Mouse (Mus musculus) cortical plate, adult 2 months (tissue): ENCODE data around the gene Togaram2. TPM values are rescaled to one million over a fixed set of nuclear protein-coding genes. Genes with fewer than 3 reads are reported as not detected.
"Not testable (repeated sequence)": the region's sequence is repeated elsewhere in the genome, so short reads cannot be mapped to it uniquely, and the experiment has no call there.

Experiments
- H3K27ac ChIP-seq: fragments of 200-500 bp; 2 replicates; pipeline ENCODE4 v1.5.1; 2012; ENCODE audit warnings: low read length, control low read depth, inconsistent platforms; ENCODE audit not compliant: insufficient read depth
- H3K4me1 ChIP-seq: fragments of 200-500 bp; 2 replicates; pipeline ENCODE4 v1.6.1; 2011; ENCODE audit warnings: low read length; ENCODE audit not compliant: control insufficient read depth, insufficient read depth
- H3K4me3 ChIP-seq: fragments of 200-500 bp; 2 replicates; pipeline ENCODE4 v1.5.1; 2011; ENCODE audit warnings: mild to moderate bottlenecking, low read length, control low read depth; ENCODE audit not compliant: insufficient read depth
- CTCF ChIP-seq: fragments of 200-500 bp; IDR thresholded peaks from 2 replicates; pipeline ENCODE4 v1.5.1; 2011; ENCODE audit warnings: mild to moderate bottlenecking, control low read depth, low read length; ENCODE audit not compliant: insufficient read depth; ENCODE audit errors: extremely low read depth
- POLR2A ChIP-seq: fragments of 200-500 bp; IDR thresholded peaks from 2 replicates; pipeline ENCODE4 v1.6.1; 2011; ENCODE audit warnings: mild to moderate bottlenecking, low read length, control low read depth; ENCODE audit not compliant: insufficient read depth; ENCODE audit errors: extremely low read depth
- polyA plus RNA-seq: library from polyadenylated mRNA; depleted of rRNA; stranded (reverse); fragments of >200 nt; gene quantifications from 2 replicates; pipeline ENCODE4 v1.2.3, GENCODE M21; 2012; rRNA removed

Gene Togaram2
- polyA plus RNA-seq, 1 experiment = 1.7 TPM

DNA sequence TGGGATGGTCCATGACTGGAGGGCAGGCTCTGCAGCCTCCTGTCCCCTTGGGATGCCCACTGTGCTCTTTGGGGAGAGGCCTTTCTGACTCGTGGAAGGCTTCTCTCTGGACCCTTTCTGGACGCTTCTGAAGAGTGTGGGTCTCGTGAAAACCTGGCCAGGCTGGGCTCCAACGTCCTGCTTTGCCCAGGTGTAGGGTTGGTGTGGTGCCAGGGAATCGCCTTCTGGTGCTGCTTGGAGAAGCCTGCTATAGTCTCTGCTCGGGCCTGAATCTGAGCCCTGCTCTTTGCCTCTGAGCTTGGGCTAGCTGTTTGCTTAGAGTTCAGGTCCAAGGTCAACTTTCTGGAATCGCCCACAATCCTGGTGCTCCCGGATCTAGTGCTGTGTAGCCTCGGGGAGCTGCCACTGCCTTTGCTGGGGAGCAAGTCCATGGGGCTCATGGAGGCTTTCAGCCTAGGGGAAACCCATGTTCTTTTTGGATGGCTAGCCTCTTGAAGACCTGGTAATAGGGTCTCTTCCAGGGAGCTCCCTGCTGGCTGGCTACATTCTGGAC, 76.6 kb downstream of the Togaram2 start:
- TF ChIP-seq POLR2A (no peak), CTCF (no peak)
- Histone ChIP-seq H3K4me1 (no peaks in the 10 kb centered on the region), H3K4me3 (no peak overlapping the region), H3K27ac (no peak overlapping the region)

DNA sequence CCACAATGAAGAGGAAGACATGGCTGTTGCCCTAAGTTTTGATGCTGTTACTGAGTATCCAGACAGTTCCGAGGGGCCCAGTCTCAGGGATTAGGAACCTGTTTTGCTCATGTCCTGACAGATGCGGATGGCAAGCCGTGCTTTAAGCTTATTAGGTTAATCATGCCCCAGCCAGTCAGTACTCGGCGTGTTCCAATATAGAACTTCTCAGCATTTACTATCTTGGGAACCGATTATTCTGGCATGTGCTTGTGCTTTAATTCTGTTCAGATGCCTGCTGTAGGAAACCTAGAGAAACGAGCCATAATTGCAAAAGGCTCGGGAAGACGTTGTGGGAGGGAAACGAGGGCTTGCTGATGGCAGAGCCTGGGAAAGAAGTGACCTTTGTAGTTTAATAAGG, 79.8 kb downstream of the Togaram2 start, which contains the start of gene Pcare:
Pcare (minus strand) TSS at position 64 of the 400 bp plus-strand sequence.
- no peak for TF ChIP-seq POLR2A
- TF ChIP-seq CTCF = no peak
- H3K4me1 ChIP-seq = no peaks in the 10 kb centered on the region
- no peak within 1 kb of the TSS for H3K4me3 ChIP-seq
- no peak within 1 kb of the TSS for H3K27ac ChIP-seq

DNA sequence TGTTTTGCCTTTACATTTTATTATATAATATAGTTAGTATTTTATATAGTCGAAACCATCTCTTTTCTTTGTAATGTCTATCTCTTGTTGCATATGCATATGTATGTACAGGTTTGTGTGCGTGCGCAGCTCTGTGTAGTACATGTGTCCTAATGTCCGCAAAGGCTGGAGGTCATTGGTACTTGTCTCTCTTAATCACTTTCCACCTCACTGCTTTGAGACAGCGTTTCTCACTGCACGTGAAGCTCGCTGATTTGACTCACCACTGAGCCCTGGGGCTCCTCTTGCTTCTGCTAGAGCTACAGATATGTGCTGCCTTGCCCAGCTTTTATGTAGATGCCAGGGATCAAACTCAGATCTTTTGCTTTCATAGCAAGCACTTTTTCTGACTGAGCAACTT, 87.5 kb downstream of the Togaram2 start:
- Histone ChIP-seq H3K27ac (no peak overlapping the region), H3K4me3 (no peak overlapping the region), H3K4me1 (no peaks in the 10 kb centered on the region)
- TF ChIP-seq CTCF (no peak), POLR2A (no peak)

DNA sequence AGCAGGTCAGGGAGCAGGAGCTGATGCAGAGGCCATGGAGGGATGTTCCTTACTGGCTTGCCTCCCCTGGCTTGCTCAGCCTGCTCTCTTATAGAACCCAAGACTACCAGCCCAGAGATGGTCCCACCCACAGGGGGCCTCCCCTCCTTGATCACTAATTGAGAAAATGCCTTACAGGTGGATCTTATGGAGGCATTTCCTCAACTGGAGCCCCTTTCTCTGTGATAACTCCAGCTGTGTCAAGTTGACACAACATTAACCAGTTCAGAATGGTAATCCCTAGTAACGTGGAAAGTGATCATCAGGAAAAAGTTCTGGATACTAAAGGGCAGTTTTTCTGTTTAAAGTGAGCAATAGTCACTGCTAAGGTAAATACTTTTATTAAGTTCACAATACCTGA, 95.1 kb downstream of the Togaram2 start, which contains the start of gene Clip4:
Clip4 (plus strand) TSS at position 301 of the 400 bp plus-strand sequence.
- not testable (repeated sequence) for H3K4me1 ChIP-seq, H3K4me3 ChIP-seq, H3K27ac ChIP-seq

DNA sequence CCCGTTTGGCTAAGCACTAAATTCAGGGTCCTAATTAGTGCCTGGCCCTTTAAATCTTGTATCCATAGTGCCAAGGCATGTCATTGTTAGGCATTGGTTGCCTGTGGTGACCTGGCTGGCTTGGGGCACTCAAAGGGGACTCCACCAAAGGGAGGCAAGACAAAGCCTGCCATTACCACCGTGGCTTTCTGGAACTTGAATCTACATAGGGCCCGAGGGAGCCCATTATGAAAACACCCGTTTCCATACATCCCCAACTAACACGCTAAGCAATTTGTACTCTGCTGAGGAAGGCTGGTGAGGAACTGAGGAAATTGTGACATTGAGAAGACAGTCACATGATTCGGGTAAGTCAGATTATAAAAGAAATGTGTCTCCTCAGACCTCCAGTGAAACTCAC, 96.5 kb downstream of the Togaram2 start:
- Histone ChIP-seq H3K27ac (no peak overlapping the region), H3K4me3 (no peak overlapping the region), H3K4me1 (no peaks in the 10 kb centered on the region)
- TF ChIP-seq POLR2A (no peak), CTCF (no peak)

DNA sequence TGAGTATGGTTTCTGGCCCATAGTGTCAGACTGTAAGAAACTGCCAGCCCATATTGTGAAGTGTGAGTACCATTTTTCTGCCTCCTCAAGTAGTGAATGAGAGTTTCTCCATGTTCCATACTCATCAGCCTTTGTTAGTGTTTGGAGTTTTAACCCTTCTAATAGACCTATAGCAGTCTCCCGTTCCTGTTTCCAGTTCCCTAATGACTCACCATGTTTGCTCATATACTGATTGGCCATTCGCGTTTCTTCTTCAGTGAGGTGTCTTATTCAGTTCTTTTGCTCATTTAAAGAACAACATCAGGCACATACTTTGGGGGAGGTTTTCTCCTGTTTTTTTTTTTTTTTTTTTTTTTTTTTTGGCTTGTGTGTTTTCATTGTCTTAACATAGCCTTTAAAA, 97.6 kb downstream of the Togaram2 start:
- Histone ChIP-seq H3K27ac (no peak overlapping the region), H3K4me3 (no peak overlapping the region), H3K4me1 (no peaks in the 10 kb centered on the region)
- TF ChIP-seq CTCF = no peak
- no peak for TF ChIP-seq POLR2A

DNA sequence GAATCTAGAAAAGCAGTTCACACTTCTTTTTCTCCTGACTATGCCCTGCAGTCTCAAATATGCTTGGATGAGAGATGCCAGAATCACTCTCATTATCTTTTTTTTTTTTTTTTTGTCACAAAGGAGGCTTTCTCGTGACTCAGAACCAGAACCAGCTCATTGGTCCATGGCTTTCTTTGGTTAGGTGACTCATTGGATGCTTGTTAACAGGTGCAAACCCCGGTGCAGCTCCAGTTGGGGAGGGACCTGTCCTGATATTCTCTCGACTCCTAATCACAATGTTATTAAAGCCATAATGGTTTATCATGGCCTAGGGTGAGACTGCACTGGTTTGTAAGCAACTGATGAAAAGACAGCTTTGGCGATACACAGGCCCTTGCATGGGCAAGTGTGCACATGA, 101.1 kb downstream of the Togaram2 start:
- Histone ChIP-seq H3K27ac (no peak overlapping the region), H3K4me3 (no peak overlapping the region), H3K4me1 (no peaks in the 10 kb centered on the region)
- TF ChIP-seq POLR2A (no peak), CTCF (no peak)

DNA sequence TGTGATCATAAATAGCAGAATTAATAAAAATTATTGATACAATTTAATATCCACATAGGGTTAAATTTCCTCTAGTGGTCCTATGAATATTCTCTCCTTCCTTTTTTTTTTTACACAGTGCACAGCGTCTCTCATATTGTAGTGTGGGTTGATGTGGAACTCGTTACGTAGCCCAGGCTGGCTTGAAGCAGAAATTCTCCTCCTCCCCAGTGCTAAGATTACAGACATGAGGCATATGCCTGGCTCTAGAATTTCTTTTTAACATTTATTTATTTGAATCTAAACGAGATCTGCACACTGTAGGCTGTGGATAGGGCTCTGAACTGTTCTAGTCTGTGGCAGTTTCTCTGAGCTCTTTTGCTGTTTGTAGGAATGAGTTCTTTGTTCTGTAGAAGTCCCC, 102.2 kb downstream of the Togaram2 start:
- Histone ChIP-seq H3K4me1 (no peaks in the 10 kb centered on the region), H3K4me3 (no peak overlapping the region), H3K27ac (no peak overlapping the region)
- TF ChIP-seq CTCF (no peak), POLR2A (no peak)

DNA sequence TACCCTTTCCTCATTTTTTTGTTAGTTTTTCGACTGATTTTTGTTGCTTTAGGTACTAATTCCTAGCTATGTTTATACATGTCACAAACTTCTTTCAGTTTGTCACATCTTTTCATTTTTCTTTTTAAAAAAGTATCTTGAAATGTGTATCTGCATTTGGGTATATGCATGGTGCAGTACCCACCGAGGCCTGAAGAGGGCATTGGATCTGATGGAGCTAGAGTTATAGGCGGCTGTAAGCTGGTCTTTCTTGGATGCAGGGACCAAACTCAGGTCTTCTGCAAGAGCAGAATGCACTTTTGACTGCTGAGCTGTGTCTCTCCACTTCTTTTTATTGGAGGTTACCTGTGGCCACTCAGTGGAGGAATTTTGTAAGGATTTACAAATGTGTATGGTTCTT, 105.6 kb downstream of the Togaram2 start:
- TF ChIP-seq POLR2A = no peak
- no peak for TF ChIP-seq CTCF
- no peak overlapping the region for H3K4me3 ChIP-seq
- no peak overlapping the region for H3K27ac ChIP-seq
- H3K4me1 ChIP-seq = no peaks in the 10 kb centered on the region

Other genes with a start within 250 kb of the Togaram2 start
- 1.4 and 1.6 TPM in 2 replicates for gene Gm4707, start 213.3 kb upstream of the Togaram2 start, polyA plus RNA-seq
- 23.7 and 26.6 TPM in 2 replicates for gene Smchd1, start 197.9 kb upstream of the Togaram2 start, polyA plus RNA-seq
- gene Ndc80, start 146.4 kb upstream of the Togaram2 start, polyA plus RNA-seq = 0.17 and 0.38 TPM in 2 replicates
- gene Spdya, start 121.2 kb upstream of the Togaram2 start, polyA plus RNA-seq = 1.7 and 2.0 TPM in 2 replicates
- gene Wdr43, start 57.4 kb upstream of the Togaram2 start, polyA plus RNA-seq = 18.6 and 23.3 TPM in 2 replicates
- gene Pcare, start 79.6 kb downstream of the Togaram2 start, polyA plus RNA-seq = 0.08 TPM in 2 replicates
- 38.9 and 42.2 TPM in 2 replicates for gene Clip4, start 95.2 kb downstream of the Togaram2 start, polyA plus RNA-seq